Mouse (Mus musculus): Measurements from ENCODE around the gene Synpo2l.
"Not testable (repeated sequence)": the region's sequence is repeated elsewhere in the genome, so short reads cannot be mapped to it uniquely, and the experiment has no call there.

Synpo2l gene

GRCm38 (mm10) chr14:20668154-20668810 is at the start of gene Synpo2l:
Gene Synpo2l, minus strand, starts transcription at chr14:20668354.
- DNase-seq (ENCODE audit: low spot score): no peak

- DNase-seq (ENCODE audit: low spot score): no peak
Measured at GRCm38 (mm10) chr14:20713832-20714231, 45.7 kb upstream of the Synpo2l start.

DNA sequence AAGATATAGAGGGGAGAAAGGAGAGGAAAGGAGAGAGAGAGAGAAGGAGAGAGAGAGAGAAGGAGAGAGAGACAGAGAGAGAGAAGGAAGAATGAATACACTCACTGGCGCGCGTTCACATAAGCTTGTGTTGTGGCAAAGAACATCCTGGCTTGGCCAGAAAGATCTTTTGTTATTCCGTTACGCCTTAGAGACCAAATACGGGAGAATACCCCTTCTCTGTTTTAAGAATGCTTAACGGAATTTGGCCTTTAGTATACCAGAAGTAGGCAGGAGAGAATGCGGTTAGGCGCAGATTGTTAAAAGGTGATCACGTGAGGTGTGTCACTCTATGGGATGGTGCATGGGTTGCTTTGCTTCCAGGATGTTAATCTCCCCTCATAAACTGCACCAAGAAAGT is 40.1 kb upstream of the Synpo2l start:
- DNase-seq (ENCODE audit: low spot score): no peak

DNA sequence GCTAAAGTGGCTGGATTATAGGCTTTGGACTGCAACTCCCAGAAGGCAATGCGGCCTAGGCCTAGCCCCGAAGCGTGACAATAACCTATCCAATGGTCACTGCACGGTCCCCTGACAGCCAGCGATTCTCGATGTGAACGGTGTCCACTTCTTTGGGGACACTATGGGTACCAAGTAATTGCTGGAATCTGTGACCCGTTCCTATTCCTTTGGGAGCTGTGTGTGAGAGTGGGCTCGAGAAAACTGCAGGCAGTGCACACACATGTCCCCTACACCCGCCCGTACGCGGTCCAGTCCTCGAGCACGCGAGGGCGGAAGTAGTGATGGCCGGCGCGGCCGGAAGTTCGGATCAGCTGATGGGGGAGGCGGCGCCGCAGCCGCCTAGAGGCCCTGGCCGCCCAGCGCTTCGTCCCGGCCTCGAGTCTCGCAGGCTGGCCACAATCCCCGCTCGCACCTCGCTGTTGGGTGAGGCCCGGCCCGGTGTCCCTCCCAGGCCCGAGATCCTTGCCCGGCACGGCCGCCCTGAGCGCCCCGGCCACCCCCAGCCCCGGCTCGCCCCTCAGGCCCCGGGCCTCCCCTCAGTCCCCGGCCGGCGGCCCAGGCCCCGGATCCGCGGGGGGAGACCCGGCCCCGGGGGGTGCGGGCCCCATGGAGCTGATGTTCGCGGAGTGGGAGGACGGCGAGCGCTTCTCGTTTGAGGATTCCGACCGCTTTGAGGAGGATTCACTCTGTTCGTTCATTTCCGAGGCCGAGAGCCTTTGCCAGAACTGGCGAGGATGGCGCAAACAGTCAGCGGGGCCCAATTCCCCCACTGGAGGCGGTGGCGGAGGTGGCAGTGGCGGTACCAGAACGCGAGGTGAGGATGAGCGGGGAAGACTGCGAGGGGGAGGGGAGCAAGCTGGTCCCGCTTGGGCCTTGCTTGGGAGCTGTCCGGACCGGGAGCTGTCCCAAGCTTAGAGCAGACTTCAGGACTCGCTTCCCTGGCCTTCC is 39.3 kb upstream of the Synpo2l start, which contains the start of gene Zswim8:
Gene Zswim8, plus strand, starts transcription at position 352 of the 990 bp plus-strand sequence.
- DNase-seq (ENCODE audit: low spot score): peak; percentile 89

- not testable (repeated sequence) for DNase-seq (ENCODE audit: low spot score)
Measured at GRCm38 (mm10) chr14:20703461-20703860, 35.3 kb upstream of the Synpo2l start.

DNA sequence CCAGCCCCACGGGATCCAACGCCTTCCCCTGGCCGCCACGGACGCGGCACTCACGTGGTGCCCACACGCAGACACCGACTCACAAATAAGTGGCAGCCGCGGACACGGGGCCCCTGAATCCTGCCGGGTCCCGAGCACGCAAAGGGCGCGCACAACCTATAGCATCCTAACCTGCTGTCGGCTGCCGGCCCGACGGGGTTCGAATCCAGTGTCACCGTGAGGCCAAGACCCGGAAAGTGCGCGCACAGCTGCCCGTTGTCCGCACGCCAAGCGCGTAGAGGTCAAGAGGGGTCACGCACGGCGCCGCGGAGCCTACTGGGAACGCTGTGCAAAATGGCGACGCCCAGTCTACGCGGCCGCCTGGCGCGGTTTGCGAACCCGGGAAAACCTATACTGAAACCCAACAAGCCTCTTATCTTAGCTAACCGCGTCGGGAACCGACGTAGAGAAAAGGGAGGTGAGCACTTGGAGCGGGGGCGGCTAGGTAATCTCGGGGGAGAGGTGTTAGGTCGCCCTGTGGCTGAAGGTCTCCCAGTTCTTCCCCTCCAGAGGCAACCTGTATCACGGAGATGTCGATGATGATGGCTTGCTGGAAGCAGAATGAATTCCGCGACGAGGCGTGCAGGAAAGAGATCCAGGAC is 34.7 kb upstream of the Synpo2l start, which contains the start of gene Chchd1:
Gene Chchd1, plus strand, starts transcription at position 266 of the 641 bp plus-strand sequence.
- DNase-seq (ENCODE audit: low spot score): peak; percentile 93

GRCm38 (mm10) chr14:20702096-20702740 is 34.1 kb upstream of the Synpo2l start:
- no peak for DNase-seq (ENCODE audit: low spot score)

DNA sequence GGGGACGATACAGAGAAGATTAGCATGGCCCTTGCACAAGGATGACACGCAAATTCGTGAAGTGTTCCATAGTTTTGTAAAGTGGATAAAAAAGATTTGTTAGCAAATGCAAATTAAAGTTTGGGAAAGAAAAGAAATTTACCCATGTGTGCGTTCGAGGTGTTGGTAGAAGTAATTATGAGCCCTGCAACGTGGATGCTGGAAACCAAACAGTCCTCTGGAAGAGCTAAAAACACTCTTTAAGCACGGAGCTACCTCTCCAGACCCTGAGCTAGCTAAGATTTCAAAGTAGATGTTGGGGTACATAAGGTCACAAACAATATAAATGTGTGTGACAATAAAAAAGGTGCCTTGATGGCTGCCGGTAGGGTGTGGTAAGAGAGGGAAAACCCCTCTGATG is 33.4 kb upstream of the Synpo2l start:
- no peak for DNase-seq (ENCODE audit: low spot score)

DNA sequence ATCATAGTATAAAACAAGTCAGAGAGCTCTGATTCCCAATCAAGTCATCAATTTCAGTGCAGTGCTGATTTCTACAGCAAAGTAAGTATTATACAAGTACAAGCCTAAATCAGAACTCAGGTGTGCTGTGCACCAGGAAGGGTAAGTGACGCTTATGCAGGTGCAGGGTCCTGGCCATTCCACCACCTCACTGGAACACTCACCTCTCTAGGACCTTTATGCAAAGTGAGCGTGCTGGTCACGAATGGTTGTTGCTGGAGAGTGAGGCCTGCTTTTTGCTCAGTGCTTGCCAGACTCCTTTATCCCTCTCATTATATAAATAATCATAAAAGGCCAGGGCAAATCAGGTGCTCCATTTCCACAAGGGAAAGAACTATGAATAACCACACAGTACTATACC is 32.2 kb upstream of the Synpo2l start:
- DNase-seq (ENCODE audit: low spot score): no peak

DNA sequence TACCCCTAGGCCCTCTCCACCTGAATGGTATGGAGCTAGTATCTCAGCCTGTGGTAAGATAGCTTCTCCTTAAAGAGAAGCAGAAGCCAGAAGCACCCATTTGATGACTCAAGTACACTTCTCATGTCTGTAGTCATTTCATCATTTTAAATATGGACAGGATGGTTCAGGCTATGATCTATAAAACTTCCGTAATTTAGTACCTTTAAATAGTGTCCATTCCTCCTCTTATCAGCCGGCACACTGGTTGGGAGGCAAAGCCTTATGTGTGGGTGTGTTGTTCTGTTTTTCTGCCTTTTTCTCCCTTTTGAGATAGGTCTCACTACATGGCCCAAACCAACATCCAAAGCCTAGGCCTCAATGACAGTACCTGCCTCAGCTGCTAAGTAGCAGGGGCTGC is 30.4 kb upstream of the Synpo2l start:
- no peak for DNase-seq (ENCODE audit: low spot score)

GRCm38 (mm10) chr14:20696986-20697385 is 28.8 kb upstream of the Synpo2l start:
- DNase-seq (ENCODE audit: low spot score): peak; percentile 37

- no peak for DNase-seq (ENCODE audit: low spot score)
Measured at GRCm38 (mm10) chr14:20695761-20696520, 27.8 kb upstream of the Synpo2l start.

- DNase-seq (ENCODE audit: low spot score): peak; percentile 89
Measured at GRCm38 (mm10) chr14:20694884-20695760, 27.0 kb upstream of the Synpo2l start, which contains the start of gene Fut11. Gene Fut11, plus strand, starts transcription at chr14:20694968.

- DNase-seq (ENCODE audit: low spot score): no peak
Measured at GRCm38 (mm10) chr14:20694185-20694883, 26.2 kb upstream of the Synpo2l start.

- no peak for DNase-seq (ENCODE audit: low spot score)
Measured at GRCm38 (mm10) chr14:20693589-20694101, 25.5 kb upstream of the Synpo2l start.

DNA sequence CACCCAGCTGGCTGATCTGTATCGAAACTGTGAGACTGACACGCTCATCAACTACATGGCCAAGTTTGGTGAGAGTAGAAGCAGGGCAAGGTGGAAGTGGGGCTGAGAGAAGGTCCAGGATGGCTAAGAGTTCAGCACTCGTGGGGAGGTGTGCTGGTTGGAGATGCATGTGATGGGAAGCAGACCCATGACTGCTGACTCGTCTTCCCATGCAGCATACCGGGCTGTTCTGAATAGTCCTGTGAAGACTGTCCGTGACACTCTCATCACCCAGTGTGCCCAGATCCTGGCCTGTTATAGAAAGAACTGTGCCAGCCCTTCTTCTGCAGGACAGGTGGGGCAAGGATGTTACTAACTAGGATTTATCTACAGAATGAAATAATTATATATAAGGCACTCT is 23.6 kb upstream of the Synpo2l start:
- no peak for DNase-seq (ENCODE audit: low spot score)

GRCm38 (mm10) chr14:20689009-20689408 is 20.9 kb upstream of the Synpo2l start:
- DNase-seq (ENCODE audit: low spot score): no peak

DNA sequence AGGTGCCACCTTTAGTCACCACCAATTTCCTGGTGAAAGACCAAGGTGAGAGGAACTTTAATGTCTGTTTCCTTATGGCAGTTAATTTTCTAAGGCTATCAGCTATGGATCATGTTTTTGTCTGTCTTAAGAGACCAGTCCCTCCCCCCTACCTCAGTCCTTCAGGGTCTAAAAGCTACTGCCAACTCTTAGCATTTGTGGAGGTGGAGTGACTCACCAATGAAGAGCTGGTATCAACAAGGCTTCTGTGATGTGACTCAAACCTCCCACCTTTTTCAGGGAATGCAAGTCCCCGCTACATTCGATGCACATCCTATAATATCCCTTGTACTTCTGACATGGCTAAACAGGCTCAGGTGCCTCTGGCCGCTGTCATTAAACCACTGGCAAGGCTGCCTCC is 18.4 kb upstream of the Synpo2l start:
- no peak for DNase-seq (ENCODE audit: low spot score)

DNA sequence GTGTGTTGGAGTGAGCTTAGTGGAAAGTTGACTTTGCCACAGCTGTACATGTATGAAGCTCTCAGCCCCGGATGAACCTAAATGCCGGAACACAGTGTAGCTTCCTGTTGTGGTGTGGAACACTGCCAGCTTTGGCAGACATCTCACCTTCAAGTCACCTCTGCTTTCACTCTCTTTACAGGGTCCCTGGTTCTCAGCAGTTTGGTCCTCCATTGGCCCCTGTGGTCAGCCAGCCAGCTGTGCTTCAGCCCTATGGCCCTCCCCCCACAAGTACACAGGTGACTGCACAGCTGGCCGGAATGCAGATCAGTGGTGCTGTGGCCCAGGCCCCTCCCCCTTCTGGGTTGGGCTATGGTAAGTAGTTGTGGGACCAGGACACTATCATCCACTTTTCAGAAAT is 14.3 kb upstream of the Synpo2l start:
- no peak for DNase-seq (ENCODE audit: low spot score)
